In genomic region chr9:55332476-55332875, GRCm38 (mm10) we compare ENCODE assay signal across 16 mouse cellular contexts. TPM values are rescaled to one million over a fixed set of nuclear protein-coding genes. Genes with fewer than 3 reads are reported as not detected.
A peak's percentile ranks its signal among the peaks of the same experiment; 100 is the strongest.
DNase-seq lines count a peak whose midpoint lies in the region; ATAC-seq and TF ChIP-seq lines count a peak whose summit lies in the region.
"Had no signal": no experiment of that assay in that cellular context is flagged by ENCODE, and none has a peak within 500 bp of the region (broad histone marks: within the 10 kb centered on the region; RNA-seq: fewer than 3 reads in every experiment).

No protein-coding gene starts in this region.

- H3K9me3 ChIP-seq in heart, embryonic 12.5 days (replicated peaks) = no peaks in the 10 kb centered on the region
- no peaks in the 10 kb centered on the region for H3K9me3 ChIP-seq in heart, embryonic 11.5 days (replicated peaks; ENCODE audit: control insufficient read depth, low read length)
- no peaks in the 10 kb centered on the region for H3K9me3 ChIP-seq in midbrain, embryonic 13.5 days
- H3K9me3 ChIP-seq in midbrain, postnatal 0 days (ENCODE audit: low read length) = no peaks in the 10 kb centered on the region
- no peaks in the 10 kb centered on the region for H3K9me3 ChIP-seq in neural tube, embryonic 13.5 days
- H3K9me3 ChIP-seq: forebrain, embryonic 12.5 days; midbrain, embryonic 12.5 days; stomach, embryonic 15.5 days had no signal

- DNase-seq in midbrain, postnatal 0 days (ENCODE audit: low spot score) = no peak
- peak; percentile 28 to 44 for DNase-seq in cerebellum, postnatal 36 days
- no peak for DNase-seq in urinary bladder, postnatal 4 days (ENCODE audit: low spot score in 2 of 2)
- DNase-seq: gastrocnemius, postnatal 14 days; spleen, adult 18-20 months had no signal

- peaks cover 43% of the 10 kb centered on the region for H3K27me3 ChIP-seq in heart, embryonic 12.5 days (replicated peaks)
- peaks cover 19% of the 10 kb centered on the region for H3K27me3 ChIP-seq in heart, embryonic 11.5 days (ENCODE audit: control insufficient read depth, insufficient read depth, low read length)
- peaks cover 21% of the 10 kb centered on the region for H3K27me3 ChIP-seq in midbrain, embryonic 13.5 days
- no peaks in the 10 kb centered on the region for H3K27me3 ChIP-seq in midbrain, postnatal 0 days (ENCODE audit: insufficient read depth, low read length)
- H3K27me3 ChIP-seq in neural tube, embryonic 13.5 days = peaks cover 31% of the 10 kb centered on the region
- H3K27me3 ChIP-seq: stomach, embryonic 15.5 days had no signal

- WGBS in heart, embryonic 12.5 days = 32% methylated on average over 5 of the region's 5 CpGs
- 35% methylated on average over 5 of the region's 5 CpGs for WGBS in heart, embryonic 11.5 days (ENCODE audit: insufficient replicate concordance)
- 47% methylated on average over 5 of the region's 5 CpGs for WGBS in midbrain, embryonic 13.5 days
- WGBS in midbrain, postnatal 0 days = 45% methylated on average over 5 of the region's 5 CpGs
- 33% methylated on average over 5 of the region's 5 CpGs for WGBS in neural tube, embryonic 13.5 days

- H3K4me1 ChIP-seq in heart, embryonic 12.5 days (replicated peaks) = peaks cover 7% of the 10 kb centered on the region; the same call in 1 of the 2 replicates
- H3K4me1 ChIP-seq in heart, embryonic 11.5 days (ENCODE audit: control insufficient read depth, insufficient read depth, low read length) = no peaks in the 10 kb centered on the region
- H3K4me1 ChIP-seq in midbrain, embryonic 13.5 days (replicated peaks) = peaks cover 16% of the 10 kb centered on the region
- H3K4me1 ChIP-seq in midbrain, postnatal 0 days (ENCODE audit: insufficient read depth, low read length) = peaks cover 10% of the 10 kb centered on the region
- H3K4me1 ChIP-seq in neural tube, embryonic 13.5 days (replicated peaks) = peaks cover 22% of the 10 kb centered on the region
- H3K4me1 ChIP-seq: stomach, embryonic 15.5 days had no signal

- TF ChIP-seq CTCF in midbrain, postnatal 0 days (IDR thresholded peaks at IDR 0.05) = no peak

- no peak for ATAC-seq in heart, embryonic 12.5 days (ENCODE audit: insufficient number of reproducible peaks, low FRiP score)
- ATAC-seq in heart, embryonic 11.5 days (replicated peaks; ENCODE audit: insufficient number of reproducible peaks, low FRiP score, low TSS enrichment) = no peak
- ATAC-seq in midbrain, embryonic 13.5 days = no peak
- no peak for ATAC-seq in midbrain, postnatal 0 days (ENCODE audit: low FRiP score)
- ATAC-seq in neural tube, embryonic 13.5 days (ENCODE audit: low read depth) = peak; percentile 43; the same call in 1 of the 2 replicates
- ATAC-seq: CD4-positive, CD25-positive, alpha-beta regulatory T cell, adult 4 months; intestine, embryonic 16.5 days had no signal

- H3K36me3 ChIP-seq in heart, embryonic 12.5 days = no peaks in the 10 kb centered on the region
- H3K36me3 ChIP-seq in heart, embryonic 11.5 days (ENCODE audit: control insufficient read depth, insufficient read depth, low read length) = no peaks in the 10 kb centered on the region
- H3K36me3 ChIP-seq in midbrain, embryonic 13.5 days = no peaks in the 10 kb centered on the region
- H3K36me3 ChIP-seq in midbrain, postnatal 0 days (ENCODE audit: insufficient read depth, low read length) = no peaks in the 10 kb centered on the region
- no peaks in the 10 kb centered on the region for H3K36me3 ChIP-seq in neural tube, embryonic 13.5 days
- H3K36me3 ChIP-seq: forebrain, embryonic 12.5 days; midbrain, embryonic 12.5 days; stomach, embryonic 15.5 days had no signal

- H3K4me2 ChIP-seq in heart, embryonic 12.5 days = peak overlapping the region; percentile 43; the same call in 1 of the 2 replicates
- no peak overlapping the region for H3K4me2 ChIP-seq in heart, embryonic 11.5 days
- peak overlapping the region; percentile 26 for H3K4me2 ChIP-seq in midbrain, embryonic 13.5 days (replicated peaks)
- no peak overlapping the region for H3K4me2 ChIP-seq in midbrain, postnatal 0 days (ENCODE audit: low read depth, low read length, poor library complexity, severe bottlenecking)
- H3K4me2 ChIP-seq in neural tube, embryonic 13.5 days = peak overlapping the region; percentile 18
- H3K4me2 ChIP-seq: forebrain, embryonic 12.5 days; midbrain, embryonic 12.5 days; stomach, embryonic 15.5 days had no signal

- no peak overlapping the region for H3K9ac ChIP-seq in heart, embryonic 12.5 days
- no peak overlapping the region for H3K9ac ChIP-seq in heart, embryonic 11.5 days (ENCODE audit: low read depth, low read length)
- peak overlapping the region; percentile 36 for H3K9ac ChIP-seq in midbrain, embryonic 13.5 days (replicated peaks)
- no peak overlapping the region for H3K9ac ChIP-seq in midbrain, postnatal 0 days (replicated peaks; ENCODE audit: low read length, poor library complexity, severe bottlenecking)
- no peak overlapping the region; the same call in 1 of the 2 replicates for H3K9ac ChIP-seq in neural tube, embryonic 13.5 days
- H3K9ac ChIP-seq: forebrain, embryonic 12.5 days; midbrain, embryonic 12.5 days; stomach, embryonic 15.5 days had no signal

- no peak overlapping the region for H3K27ac ChIP-seq in heart, embryonic 12.5 days (ENCODE audit: poor library complexity, severe bottlenecking)
- no peak overlapping the region for H3K27ac ChIP-seq in heart, embryonic 11.5 days (ENCODE audit: low read depth, low read length)
- H3K27ac ChIP-seq in midbrain, embryonic 13.5 days = no peak overlapping the region
- no peak overlapping the region for H3K27ac ChIP-seq in midbrain, postnatal 0 days (ENCODE audit: low read depth, low read length)
- H3K27ac ChIP-seq in neural tube, embryonic 13.5 days (replicated peaks) = no peak overlapping the region
- H3K27ac ChIP-seq: forebrain, embryonic 12.5 days; kidney, postnatal 0 days; midbrain, embryonic 12.5 days; stomach, embryonic 15.5 days had no signal

- no peak overlapping the region for H3K4me3 ChIP-seq in heart, embryonic 12.5 days
- H3K4me3 ChIP-seq in heart, embryonic 11.5 days (ENCODE audit: low read depth, low read length) = no peak overlapping the region
- H3K4me3 ChIP-seq in midbrain, embryonic 13.5 days (replicated peaks) = no peak overlapping the region
- H3K4me3 ChIP-seq in midbrain, postnatal 0 days (ENCODE audit: low read depth, low read length) = no peak overlapping the region
- no peak overlapping the region for H3K4me3 ChIP-seq in neural tube, embryonic 13.5 days
- H3K4me3 ChIP-seq: forebrain, embryonic 12.5 days; midbrain, embryonic 12.5 days; stomach, embryonic 15.5 days had no signal

RNA-seq across cellular contexts. Expression of gene Tmem266, which starts 5.8 kb away (rescaled TPM):
- 0.13 and 0.24 TPM in 2 replicates for polyA plus RNA-seq in heart, embryonic 12.5 days (2016; fragmentation: Nextera tagmentation; extraction: Ambion mirVana)
- polyA plus RNA-seq in heart, embryonic 11.5 days (2014; fragmentation: Nextera tagmentation; extraction: Ambion mirVana) = 0.09 TPM in 1 of 2 replicates, not detected in the other
- 2.8 and 3.2 TPM in 2 replicates for polyA plus RNA-seq in midbrain, embryonic 13.5 days (2015; fragmentation: Nextera tagmentation; extraction: Ambion mirVana)
- 12.5 and 13.0 TPM in 2 replicates for total RNA-seq in midbrain, postnatal 0 days (2014; rRNA removed)
- polyA plus RNA-seq in midbrain, postnatal 0 days (2015; fragmentation: Nextera tagmentation; extraction: Ambion mirVana) = 7.3 and 7.7 TPM in 2 replicates
- 2.2 and 4.2 TPM in 2 replicates for polyA plus RNA-seq in neural tube, embryonic 13.5 days (2015; fragmentation: Nextera tagmentation; extraction: Ambion mirVana)
- total RNA-seq: MEL had no signal
- polyA plus RNA-seq: CD4-positive, CD25-positive, alpha-beta regulatory T cell, adult 4 months had no signal

RNA-seq across cellular contexts. Expression of gene Nrg4, which starts 5.8 kb away (rescaled TPM):
- 1.5 and 2.0 TPM in 2 replicates for polyA plus RNA-seq in heart, embryonic 12.5 days (2016; fragmentation: Nextera tagmentation; extraction: Ambion mirVana)
- 1.2 and 1.4 TPM in 2 replicates for polyA plus RNA-seq in heart, embryonic 11.5 days (2014; fragmentation: Nextera tagmentation; extraction: Ambion mirVana)
- 1.5 and 1.9 TPM in 2 replicates for polyA plus RNA-seq in midbrain, embryonic 13.5 days (2015; fragmentation: Nextera tagmentation; extraction: Ambion mirVana)
- total RNA-seq in midbrain, postnatal 0 days (2014; rRNA removed) = 0.94 TPM in 1 of 2 replicates, not detected in the other
- 1.3 and 1.8 TPM in 2 replicates for polyA plus RNA-seq in midbrain, postnatal 0 days (2015; fragmentation: Nextera tagmentation; extraction: Ambion mirVana)
- polyA plus RNA-seq in neural tube, embryonic 13.5 days (2015; fragmentation: Nextera tagmentation; extraction: Ambion mirVana) = 1.1 and 2.1 TPM in 2 replicates

Comparison
In these comparisons a context has a peak if more than half of its experiments do, and no peak if none do; other contexts are left out.
1. H3K4me2 ChIP-seq: peak in heart, embryonic 12.5 days (single experiment), midbrain, embryonic 13.5 days (single experiment) and neural tube, embryonic 13.5 days (single experiment); none in heart, embryonic 11.5 days (single experiment) and midbrain, postnatal 0 days (single experiment).
2. DNase-seq: peak in cerebellum, postnatal 36 days (2 of 2); none in midbrain, postnatal 0 days (single experiment) and urinary bladder, postnatal 4 days (0 of 2).